Mouse (Mus musculus) lung, adult 2 months (tissue): ENCODE results near the gene Glod5.

Experiments
- CTCF ChIP-seq: fragments of 200-500 bp; IDR thresholded peaks from 2 replicates; pipeline ENCODE4 v1.5.1; 2011; ENCODE audit warnings: mild to moderate bottlenecking, low read length, control low read depth; ENCODE audit not compliant: insufficient read depth
- POLR2A ChIP-seq: fragments of 200-500 bp; IDR thresholded peaks from 2 replicates; pipeline ENCODE4 v1.6.1; 2011; ENCODE audit warnings: low read depth, mild to moderate bottlenecking, control low read depth, low read length, borderline replicate concordance; ENCODE audit errors: extremely low read depth

- TF ChIP-seq POLR2A (no peak), CTCF (no peak)
Observed at GRCm38 (mm10) chrX:8033009-8033408, 14.7 kb upstream of the Glod5 start.
